Mouse (Mus musculus) liver, embryonic 13.5 days (tissue): ENCODE measurements around the gene Dnah2. TPM values are rescaled to one million over a fixed set of nuclear protein-coding genes. Genes with fewer than 3 reads are reported as not detected.

ENCODE experiments used
- ATAC-seq: fragments of 200-750 bp; cut with Nextera tagmentation; 2 replicates; pipeline ENCODE4 v1.8.0; 2017; ENCODE audit warnings: low read depth, mild to moderate bottlenecking, moderate number of reproducible peaks, moderate library complexity
- DNase-seq: peaks from one replicate; pipeline ENCODE4 v3.0.0; 2022
- H3K27ac ChIP-seq: fragments of 300-500 bp; sonication (generic); 2 replicates; pipeline ENCODE4 v1.5.1; 2015; ENCODE audit warnings: moderate library complexity, mild to moderate bottlenecking, inconsistent platforms
- H3K27me3 ChIP-seq: fragments of 300-500 bp; sonication (generic); 2 replicates; pipeline ENCODE4 v1.6.1; 2015; ENCODE audit warnings: mild to moderate bottlenecking, inconsistent platforms
- H3K36me3 ChIP-seq: fragments of 300-500 bp; sonication (generic); 2 replicates; pipeline ENCODE4 v1.6.1; 2015; ENCODE audit warnings: mild to moderate bottlenecking, inconsistent platforms
- H3K4me1 ChIP-seq: fragments of 300-500 bp; sonication (generic); replicated peaks from 2 replicates; pipeline ENCODE4 v1.6.1; 2015; ENCODE audit warnings: inconsistent platforms
- H3K4me2 ChIP-seq: fragments of 300-500 bp; sonication (generic); 2 replicates; pipeline ENCODE4 v1.6.1; 2015; ENCODE audit warnings: inconsistent platforms, mild to moderate bottlenecking, moderate library complexity
- H3K4me3 ChIP-seq: fragments of 300-500 bp; sonication (generic); replicated peaks from 2 replicates; pipeline ENCODE4 v1.5.1; 2015; ENCODE audit warnings: mild to moderate bottlenecking, inconsistent platforms
- H3K9ac ChIP-seq: fragments of 300-500 bp; sonication (generic); 2 replicates; pipeline ENCODE4 v1.6.1; 2015; ENCODE audit warnings: mild to moderate bottlenecking, inconsistent platforms
- H3K9me3 ChIP-seq: fragments of 300-500 bp; sonication (generic); replicated peaks from 2 replicates; pipeline ENCODE4 v1.6.1; 2016; ENCODE audit warnings: inconsistent platforms
- WGBS: fragments of 180-500 bp; shearing (Covaris S2); methylation state at CpG from one replicate; pipeline ENCODE4 v1.1.7; 2015; ENCODE audit not compliant: insufficient replicate concordance; 5-methylcytosine and 5-hydroxymethylcytosine counted together
- polyA plus RNA-seq: library from polyadenylated mRNA; unstranded; fragments of >200 nt; fragmentation: Nextera tagmentation; extraction: Ambion mirVana; gene quantifications from 2 replicates; pipeline ENCODE4 v1.2.1, GENCODE M21; 2015

Gene Dnah2
- polyA plus RNA-seq, 1 experiment from 2014 or later: 0.12 TPM

DNA sequence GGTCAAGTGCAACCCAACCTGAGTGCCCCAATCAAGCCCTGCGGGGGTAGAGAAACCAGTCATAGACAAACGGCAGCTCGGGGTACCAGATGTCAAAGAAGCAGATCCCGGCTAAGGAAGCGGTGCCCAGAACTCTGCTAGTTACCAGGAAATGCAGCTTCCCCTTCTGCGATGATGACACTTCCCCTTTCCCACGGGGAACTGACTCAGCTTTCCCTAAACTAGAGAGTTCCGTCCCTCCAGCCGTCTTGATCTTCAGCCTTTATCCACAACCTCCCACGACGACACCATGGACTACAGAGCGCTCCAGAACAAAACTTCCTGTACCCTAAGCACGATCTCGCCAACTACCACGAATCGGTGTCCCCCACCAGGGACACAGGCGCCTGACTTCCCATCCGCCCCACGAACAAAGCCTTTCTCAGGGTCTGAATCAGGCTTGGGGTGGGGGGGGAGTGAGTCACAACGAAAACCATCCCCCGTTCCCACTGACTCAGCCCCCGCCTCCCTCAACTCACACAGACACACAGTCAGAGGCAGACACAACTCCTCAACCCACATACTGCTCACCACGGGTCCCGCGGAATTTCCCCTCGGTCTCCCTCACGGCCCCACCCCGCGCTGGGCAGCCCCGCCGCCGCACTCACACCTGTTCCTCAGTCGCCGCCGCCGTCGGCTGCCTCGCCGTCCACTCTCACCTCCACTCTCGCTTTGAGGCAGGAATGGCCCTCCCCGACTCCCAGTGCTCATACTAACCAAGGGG lies 138.4 kb downstream of the Dnah2 start:
- peaks cover 81% of the 10 kb centered on the region for H3K4me1 ChIP-seq
- ATAC-seq (peak; percentile 3), DNase-seq (no peak)
- peaks cover 31% of the 10 kb centered on the region for H3K36me3 ChIP-seq
- peak overlapping the region; percentile 100 for H3K4me2 ChIP-seq
- H3K9me3 ChIP-seq: no peaks in the 10 kb centered on the region
- H3K4me3 ChIP-seq: peak overlapping the region; percentile 79
- H3K27ac ChIP-seq: peak overlapping the region; percentile 93
- 0% methylated on average over 41 of the region's 41 CpGs for WGBS
- H3K27me3 ChIP-seq: 0 out of 2 replicates have a peak, but pooled peaks cover 4% of the 10 kb centered on the region
- H3K9ac ChIP-seq: peak overlapping the region; percentile 86

DNA sequence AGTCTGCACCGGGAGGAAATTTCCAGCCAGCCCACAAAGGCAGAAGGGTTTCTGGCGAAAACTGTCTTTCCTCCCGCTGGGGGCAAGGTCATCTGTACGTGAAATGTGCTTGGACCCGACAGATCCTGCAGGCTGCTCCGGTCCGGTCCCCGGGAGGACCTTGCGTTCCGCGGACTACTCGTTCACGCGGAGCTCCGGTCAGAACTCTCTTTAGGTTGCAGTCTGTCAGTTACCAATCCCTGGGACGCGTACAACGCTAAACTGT lies 138.9 kb downstream of the Dnah2 start:
- Histone ChIP-seq H3K4me1 (peaks cover 75% of the 10 kb centered on the region), H3K4me2 (peak overlapping the region; percentile 100), H3K36me3 (peaks cover 36% of the 10 kb centered on the region), H3K4me3 (peak overlapping the region; percentile 79), H3K9me3 (no peaks in the 10 kb centered on the region), H3K27ac (peak overlapping the region; percentile 93), H3K9ac (peak overlapping the region; percentile 86), H3K27me3 (no peaks in the 10 kb centered on the region)
- WGBS: under 1% methylated on average over 18 of the region's 18 CpGs
- ATAC-seq: no peak
- DNase-seq: no peak

DNA sequence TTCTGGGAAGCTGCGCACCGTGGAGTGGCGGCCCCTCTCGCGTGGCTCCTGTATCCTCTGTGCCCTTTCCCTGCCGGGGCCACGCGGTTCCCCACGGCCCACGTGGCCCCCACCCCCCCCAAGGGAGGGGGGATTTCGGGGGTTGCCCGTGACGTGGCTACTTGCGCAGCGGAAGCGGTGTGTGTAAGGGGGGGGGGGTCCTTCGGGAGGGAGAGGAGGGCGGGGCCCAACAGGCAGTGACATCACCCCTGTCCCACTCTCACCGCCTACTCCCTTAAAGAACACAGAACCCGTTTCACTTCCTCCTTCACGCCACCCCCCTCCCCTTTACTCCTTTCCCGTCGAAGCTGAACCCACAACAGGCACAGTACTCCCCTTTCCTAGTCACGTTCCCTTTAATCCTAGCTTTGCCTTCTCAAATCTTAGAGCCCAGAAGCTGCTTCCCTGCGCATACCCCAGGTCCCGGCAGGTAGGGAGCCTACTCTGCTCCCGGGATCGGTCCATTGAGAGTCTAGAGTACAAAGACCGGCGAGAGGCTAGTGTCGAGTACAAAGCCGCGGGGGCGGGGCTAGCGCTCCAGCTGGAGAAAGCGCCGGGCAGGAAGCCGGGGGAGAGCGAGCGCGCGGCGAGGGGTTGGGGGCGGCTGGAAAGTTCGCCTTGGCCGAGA lies 139.4 kb downstream of the Dnah2 start:
- Histone ChIP-seq H3K4me3 (peak overlapping the region; percentile 79), H3K4me2 (peak overlapping the region; percentile 100), H3K27ac (peak overlapping the region; percentile 93), H3K4me1 (peaks cover 71% of the 10 kb centered on the region), H3K9me3 (no peaks in the 10 kb centered on the region), H3K27me3 (no peaks in the 10 kb centered on the region), H3K36me3 (peaks cover 40% of the 10 kb centered on the region), H3K9ac (peak overlapping the region; percentile 86)
- WGBS: 2% methylated on average over 46 of the region's 46 CpGs
- DNase-seq (peak; percentile 75), ATAC-seq (peak; percentile 12)

DNA sequence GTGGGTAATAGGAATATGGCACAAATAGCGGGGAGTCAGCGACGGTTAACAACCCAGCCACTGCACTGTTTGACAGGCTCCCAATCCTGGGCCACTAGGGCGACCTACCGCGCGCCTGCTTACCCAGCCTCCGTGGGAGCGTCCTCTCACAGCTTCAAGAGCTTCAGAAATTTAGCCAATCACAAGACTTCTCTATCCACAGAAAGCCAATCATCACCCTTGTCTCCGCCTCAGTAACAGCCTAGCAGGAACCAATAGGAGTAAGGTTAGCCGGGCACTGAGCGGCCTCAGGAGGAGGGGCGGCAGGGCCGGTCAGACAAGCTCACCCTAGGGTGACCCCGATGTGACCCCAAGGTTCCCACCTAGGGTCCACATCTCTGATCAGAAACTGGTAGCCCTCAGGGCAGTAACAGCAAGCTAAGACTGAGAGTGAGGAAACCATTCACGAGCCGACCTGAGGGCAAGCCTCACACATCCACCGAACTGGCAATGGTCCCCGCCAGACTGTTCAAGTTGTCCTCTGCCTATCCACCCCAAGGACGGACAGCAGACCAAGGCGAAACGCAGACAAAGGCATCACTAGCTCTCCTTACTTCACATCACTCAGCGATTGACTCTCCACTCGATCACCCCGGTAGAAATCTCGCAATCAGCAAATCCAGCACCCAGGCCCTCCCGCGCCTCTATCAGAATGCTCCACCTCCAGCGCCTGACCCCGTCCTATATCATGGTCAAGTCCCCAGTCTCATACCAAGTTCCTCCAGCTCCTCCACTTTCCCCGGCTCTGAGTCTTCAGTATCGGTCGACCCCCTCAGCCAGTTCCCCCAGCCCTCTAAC lies 140.2 kb downstream of the Dnah2 start:
- peak; percentile 83 for DNase-seq
- H3K4me2 ChIP-seq: peak overlapping the region; percentile 100
- WGBS: under 1% methylated on average over 33 of the region's 33 CpGs
- peaks cover 48% of the 10 kb centered on the region for H3K36me3 ChIP-seq
- H3K9me3 ChIP-seq: no peaks in the 10 kb centered on the region
- peaks cover 63% of the 10 kb centered on the region for H3K4me1 ChIP-seq
- H3K27me3 ChIP-seq: no peaks in the 10 kb centered on the region
- peak overlapping the region; percentile 79 for H3K4me3 ChIP-seq
- H3K27ac ChIP-seq: peak overlapping the region; percentile 93
- peak overlapping the region; percentile 86 for H3K9ac ChIP-seq
- peak; percentile 84 for ATAC-seq

DNA sequence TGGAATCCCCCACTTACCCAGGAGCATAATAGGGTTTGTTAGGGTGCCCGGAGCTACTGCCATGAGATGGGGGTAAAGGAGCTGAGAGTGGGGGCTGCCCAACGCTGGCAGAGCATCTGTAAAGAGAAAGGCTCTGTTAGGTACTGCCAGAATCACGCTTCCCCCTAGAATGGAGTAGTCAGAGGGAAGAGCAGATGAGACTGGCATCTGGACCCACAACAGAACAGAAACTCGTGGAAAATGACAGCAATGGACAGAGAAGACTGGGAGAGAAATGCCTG lies 141.2 kb downstream of the Dnah2 start:
- peaks cover 51% of the 10 kb centered on the region for H3K36me3 ChIP-seq
- peak overlapping the region; percentile 79 for H3K4me3 ChIP-seq
- peaks cover 52% of the 10 kb centered on the region for H3K4me1 ChIP-seq
- peak overlapping the region; percentile 86 for H3K9ac ChIP-seq
- no peak overlapping the region for H3K27ac ChIP-seq
- no peak for DNase-seq
- no peaks in the 10 kb centered on the region for H3K9me3 ChIP-seq
- no peak for ATAC-seq
- peak overlapping the region; percentile 100 for H3K4me2 ChIP-seq
- H3K27me3 ChIP-seq: no peaks in the 10 kb centered on the region
- 77% methylated on average over 4 of the region's 4 CpGs for WGBS

DNA sequence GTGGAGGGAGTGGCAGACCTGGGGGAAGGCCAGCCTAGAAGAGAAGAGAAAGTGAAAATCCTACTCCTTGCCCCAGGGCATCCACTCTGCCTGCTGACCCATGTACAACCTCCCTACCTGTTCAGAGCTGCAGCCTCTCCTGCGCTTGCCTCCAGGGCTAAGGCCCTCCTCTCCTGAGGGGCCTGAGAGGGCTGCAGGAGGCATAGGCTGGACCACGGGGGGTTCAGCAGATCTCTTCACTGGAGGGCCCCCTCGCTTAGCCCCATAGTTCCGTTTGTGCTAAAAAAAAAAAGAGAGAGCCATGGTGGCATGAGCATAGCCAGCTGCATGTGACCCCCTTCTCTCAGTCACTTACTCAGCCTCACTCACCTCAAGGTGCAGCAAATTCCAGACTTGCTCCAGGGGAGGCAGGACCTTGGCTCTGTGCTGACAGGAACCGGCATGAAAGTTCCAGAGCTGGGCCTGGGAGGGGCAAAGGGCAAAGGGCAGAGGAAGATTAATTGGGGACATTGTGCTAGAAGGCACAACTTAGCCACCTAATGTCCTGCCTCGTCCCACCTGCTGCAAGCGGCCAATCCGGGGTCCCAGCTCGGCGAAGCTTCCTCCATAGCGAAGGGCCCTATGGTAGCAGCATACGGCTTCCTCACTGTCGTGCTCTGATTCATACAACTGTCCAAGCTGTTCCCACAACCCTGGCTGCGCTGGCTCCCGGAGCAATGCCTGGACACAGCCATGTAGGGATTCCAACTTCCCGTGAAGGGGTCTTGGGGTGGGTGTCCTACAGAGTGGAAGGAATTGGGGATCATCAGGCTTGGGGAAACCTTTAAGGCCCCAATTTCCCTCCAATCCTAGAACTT lies 141.8 kb downstream of the Dnah2 start:
- H3K9me3 ChIP-seq: no peaks in the 10 kb centered on the region
- 78% methylated on average over 16 of the region's 16 CpGs for whole genome bisulfite sequencing
- H3K4me1 ChIP-seq: peaks cover 47% of the 10 kb centered on the region
- ATAC-seq: no peak
- H3K36me3 ChIP-seq: peaks cover 54% of the 10 kb centered on the region
- 0 out of 2 replicates have a peak overlapping the region, but pooled peaks have one; percentile 27 for H3K9ac ChIP-seq
- H3K27me3 ChIP-seq: no peaks in the 10 kb centered on the region
- no peak for DNase-seq
- no peak overlapping the region for H3K4me3 ChIP-seq
- peak overlapping the region; percentile 100; the same call in 1 of the 2 replicates for H3K4me2 ChIP-seq
- H3K27ac ChIP-seq: no peak overlapping the region

DNA sequence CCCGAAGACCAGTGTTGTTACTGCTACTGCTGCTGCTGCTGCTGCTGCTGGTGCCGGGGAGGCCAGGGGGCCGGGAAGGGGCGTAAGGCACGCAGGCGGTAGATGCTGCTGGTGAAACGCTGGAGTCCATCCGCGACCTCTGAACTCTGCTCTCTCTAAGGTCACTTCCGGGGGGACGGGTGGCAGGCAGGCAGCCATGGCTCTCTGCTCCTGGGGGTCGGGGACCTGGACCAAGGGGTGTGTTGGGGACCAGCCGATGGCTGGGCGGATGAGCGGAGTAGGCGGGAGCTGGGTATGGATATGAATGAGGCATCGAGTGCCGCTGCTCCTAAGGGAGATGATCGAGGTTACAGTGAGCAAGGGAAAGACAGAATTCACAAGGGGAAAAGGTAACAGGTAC lies 142.6 kb downstream of the Dnah2 start:
- Histone ChIP-seq H3K9me3 (no peaks in the 10 kb centered on the region), H3K4me1 (peaks cover 43% of the 10 kb centered on the region), H3K9ac (no peak overlapping the region), H3K36me3 (peaks cover 62% of the 10 kb centered on the region), H3K27me3 (no peaks in the 10 kb centered on the region), H3K4me3 (no peak overlapping the region), H3K4me2 (no peak overlapping the region), H3K27ac (no peak overlapping the region)
- ATAC-seq (no peak), DNase-seq (no peak)
- WGBS: 89% methylated on average over 19 of the region's 19 CpGs

DNA sequence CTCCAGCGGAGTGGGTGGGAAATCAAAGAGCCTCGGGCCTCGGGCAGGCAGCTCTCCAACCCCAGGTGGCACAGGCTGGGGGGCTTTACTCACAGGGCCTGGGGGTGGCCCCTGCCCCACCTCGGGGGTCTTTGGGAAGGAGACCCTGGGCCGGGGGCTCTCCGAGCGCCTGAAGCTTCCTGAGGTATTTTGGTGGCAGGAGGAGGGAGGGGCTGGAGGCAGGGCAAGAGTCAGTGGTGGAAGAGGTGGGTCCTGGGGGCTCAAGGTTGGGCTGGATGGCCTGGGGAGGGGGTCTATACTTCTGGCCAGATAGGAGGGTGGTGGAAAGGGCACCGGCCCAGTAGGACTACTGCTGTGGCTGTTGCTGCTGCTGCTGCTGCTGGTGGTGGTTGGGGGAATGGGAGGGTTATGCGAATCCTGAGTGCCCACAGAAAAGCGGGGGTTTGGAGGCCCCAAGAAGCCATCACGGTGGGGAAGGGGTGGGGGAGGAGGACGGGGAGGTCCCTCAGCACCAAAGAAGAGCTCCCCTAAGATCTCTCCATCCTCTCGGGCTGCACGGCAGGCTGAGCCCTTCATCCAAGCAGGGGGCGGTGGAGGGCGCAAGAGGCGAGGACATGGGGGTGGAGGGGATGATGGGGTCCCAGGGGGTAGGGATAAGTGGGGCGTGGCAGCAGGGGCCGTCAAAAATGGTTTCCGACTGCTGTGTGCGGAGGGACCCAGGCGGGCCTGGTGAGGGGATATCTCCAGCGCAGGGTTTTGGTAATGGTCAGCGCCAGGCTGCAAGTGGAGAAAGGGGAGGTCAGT lies 143.3 kb downstream of the Dnah2 start:
- DNase-seq (no peak), ATAC-seq (no peak)
- no peaks in the 10 kb centered on the region for H3K9me3 ChIP-seq
- peaks cover 66% of the 10 kb centered on the region for H3K36me3 ChIP-seq
- no peak overlapping the region for H3K27ac ChIP-seq
- peaks cover 39% of the 10 kb centered on the region for H3K4me1 ChIP-seq
- no peak overlapping the region for H3K4me3 ChIP-seq
- no peaks in the 10 kb centered on the region for H3K27me3 ChIP-seq
- no peak overlapping the region for H3K9ac ChIP-seq
- no peak overlapping the region for H3K4me2 ChIP-seq
- WGBS: 82% methylated on average over 24 of the region's 24 CpGs

DNA sequence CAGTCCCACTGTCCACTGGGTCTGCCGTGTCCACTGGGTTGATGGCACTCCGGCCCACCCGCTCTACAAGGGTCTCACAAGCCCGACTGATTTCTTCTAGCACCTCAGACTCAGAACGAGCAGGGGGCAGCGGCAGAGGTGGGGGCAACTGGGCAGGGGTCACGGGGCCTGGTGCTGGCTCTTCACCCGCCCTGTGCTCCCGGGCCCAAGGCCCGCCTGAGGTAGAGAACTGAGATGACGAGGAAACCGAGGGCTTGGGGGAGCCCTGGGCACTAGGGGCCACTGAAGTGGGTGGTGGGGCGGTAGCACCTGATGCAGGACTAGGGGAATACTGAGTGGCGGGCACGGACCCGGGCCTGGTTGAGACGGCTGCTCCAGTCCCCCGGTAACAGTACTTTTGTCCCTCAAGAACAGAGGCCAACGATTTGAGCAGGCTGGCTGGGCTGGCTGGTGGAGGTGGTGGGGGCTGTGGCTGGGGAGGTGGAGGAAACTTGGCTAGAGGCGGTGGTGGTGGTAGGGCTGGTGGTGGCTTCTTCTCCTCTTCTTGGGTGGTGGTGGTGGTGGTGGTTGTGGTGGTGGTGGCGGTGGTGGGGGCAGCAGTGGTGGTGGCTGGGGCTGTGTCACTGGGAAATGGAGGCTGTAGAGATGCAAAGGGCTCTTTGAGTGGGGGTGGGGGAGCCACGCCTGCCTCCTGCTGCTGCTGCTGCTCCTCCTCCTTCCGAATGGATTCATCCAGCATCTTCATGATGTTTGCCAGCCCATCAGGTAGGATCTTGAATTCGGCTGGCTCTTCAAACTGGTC lies 144.1 kb downstream of the Dnah2 start:
- H3K4me1 ChIP-seq: peaks cover 35% of the 10 kb centered on the region
- DNase-seq: no peak
- no peak overlapping the region for H3K4me2 ChIP-seq
- peaks cover 75% of the 10 kb centered on the region for H3K36me3 ChIP-seq
- H3K9ac ChIP-seq: no peak overlapping the region
- 82% methylated on average over 24 of the region's 24 CpGs for WGBS
- no peaks in the 10 kb centered on the region for H3K9me3 ChIP-seq
- H3K27ac ChIP-seq: no peak overlapping the region
- no peak overlapping the region for H3K4me3 ChIP-seq
- no peaks in the 10 kb centered on the region; the same call in 1 of the 2 replicates for H3K27me3 ChIP-seq
- no peak for ATAC-seq
